Mouse (Mus musculus) midbrain, embryonic 14.5 days (tissue): ENCODE results near the gene Ddx17. TPM values are rescaled to one million over a fixed set of nuclear protein-coding genes. Genes with fewer than 3 reads are reported as not detected.

Experiments used
- ATAC-seq: fragments of 200-750 bp; cut with Nextera tagmentation; 2 replicates; pipeline ENCODE4 v1.8.0; 2017; ENCODE audit warnings: moderate number of reproducible peaks, moderate library complexity; ENCODE audit not compliant: low FRiP score, low TSS enrichment
- DNase-seq: peaks from one replicate; pipeline ENCODE4 v3.0.0-alpha.2; 2015
- H3K27ac ChIP-seq: fragments of 300-500 bp; sonication (generic); replicated peaks from 2 replicates; pipeline ENCODE4 v1.5.1; 2014; ENCODE audit warnings: mild to moderate bottlenecking, low read depth, low read length, moderate library complexity
- H3K27me3 ChIP-seq: fragments of 300-500 bp; sonication (generic); 2 replicates; pipeline ENCODE4 v1.6.1; 2014; ENCODE audit warnings: low read length, control low read depth, mixed read lengths; ENCODE audit not compliant: control insufficient read depth, insufficient read depth
- H3K36me3 ChIP-seq: fragments of 300-500 bp; sonication (generic); 2 replicates; pipeline ENCODE4 v1.6.1; 2014; ENCODE audit warnings: low read length, control low read depth; ENCODE audit not compliant: control insufficient read depth, insufficient read depth
- H3K4me1 ChIP-seq: fragments of 300-500 bp; sonication (generic); 2 replicates; pipeline ENCODE4 v1.6.1; 2014; ENCODE audit warnings: mild to moderate bottlenecking, antibody characterized with exemption, low read length, control low read depth; ENCODE audit not compliant: control insufficient read depth, insufficient read depth
- H3K4me2 ChIP-seq: fragments of 300-500 bp; sonication (generic); 2 replicates; pipeline ENCODE4 v1.6.1; 2014; ENCODE audit warnings: mild to moderate bottlenecking, low read length, moderate library complexity
- H3K4me3 ChIP-seq: fragments of 300-500 bp; sonication (generic); replicated peaks from 2 replicates; pipeline ENCODE4 v1.5.1; 2014; ENCODE audit warnings: low read depth, low read length
- H3K9ac ChIP-seq: fragments of 300-500 bp; sonication (generic); replicated peaks from 2 replicates; pipeline ENCODE4 v1.6.1; 2014; ENCODE audit warnings: mild to moderate bottlenecking, low read length, moderate library complexity
- H3K9me3 ChIP-seq: fragments of 300-500 bp; sonication (generic); 2 replicates; pipeline ENCODE4 v1.6.1; 2016; ENCODE audit warnings: low read length, control low read depth, mixed read lengths; ENCODE audit not compliant: control insufficient read depth
- WGBS: fragments of 180-500 bp; shearing (Covaris S2); extraction: QIAGEN DNeasy Blood & Tissue Kit; methylation state at CpG from one replicate; pipeline ENCODE4 v1.1.7; 2014; 5-methylcytosine and 5-hydroxymethylcytosine counted together
- polyA plus RNA-seq: library from polyadenylated mRNA; unstranded; fragments of >200 nt; fragmentation: Nextera tagmentation; extraction: Ambion mirVana; gene quantifications from 2 replicates; pipeline ENCODE4 v1.2.1, GENCODE M21; 2014

Ddx17 gene
- polyA plus RNA-seq, 1 experiment from 2014 or later: 115 TPM

DNA sequence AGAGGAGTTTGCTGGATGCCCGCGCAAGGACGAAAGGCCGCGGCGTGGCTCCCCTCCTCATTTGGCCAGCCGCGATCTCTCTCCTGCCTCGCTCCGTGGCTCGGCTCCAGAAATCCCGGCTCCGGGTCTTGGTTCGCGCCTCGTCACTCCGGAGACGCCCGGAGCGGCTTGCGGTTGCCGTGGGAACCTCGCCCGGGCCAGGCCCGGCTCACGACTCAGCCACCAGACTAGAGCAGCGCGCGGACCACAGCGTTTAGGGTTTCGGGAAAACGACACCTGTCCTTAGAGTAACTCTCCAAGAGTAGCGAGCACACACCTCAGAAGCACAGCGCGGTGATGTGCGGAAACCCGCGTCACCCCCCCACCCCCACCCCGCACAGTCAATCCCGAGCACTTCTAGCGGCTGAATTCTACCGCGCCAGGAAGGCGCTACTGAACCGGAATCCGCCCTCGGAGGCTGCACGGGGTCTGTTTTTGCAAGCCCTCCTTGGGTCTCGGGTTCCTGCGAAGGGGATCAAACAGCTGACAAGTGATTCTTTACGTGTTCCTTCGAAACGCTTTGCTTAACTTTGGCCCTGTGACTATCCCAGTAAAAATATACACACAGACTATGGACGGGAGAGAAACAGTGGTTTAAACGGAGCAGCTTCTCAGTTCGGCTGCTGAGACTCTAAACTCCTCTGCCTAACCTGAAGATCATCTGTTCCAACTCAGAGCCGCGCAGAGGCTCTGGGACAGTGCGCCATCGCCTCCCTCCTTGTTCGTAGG is 34.8 kb downstream of the Ddx17 start:
- H3K27me3 ChIP-seq: peaks cover 79% of the 10 kb centered on the region
- 0 out of 2 replicates have a peak overlapping the region, but pooled peaks have one; percentile 16 for H3K9ac ChIP-seq
- DNase-seq (peak; percentile 95), ATAC-seq (peak; percentile 81)
- H3K36me3 ChIP-seq: no peaks in the 10 kb centered on the region
- H3K4me1 ChIP-seq: peaks cover 17% of the 10 kb centered on the region
- no peaks in the 10 kb centered on the region for H3K9me3 ChIP-seq
- peak overlapping the region; percentile 40 for H3K4me3 ChIP-seq
- WGBS: under 1% methylated on average over 61 of the region's 61 CpGs
- H3K27ac ChIP-seq: no peak overlapping the region
- peak overlapping the region; percentile 77 for H3K4me2 ChIP-seq

- no peak for DNase-seq
- 84% methylated on average over 7 of the region's 7 CpGs for WGBS
- Histone ChIP-seq H3K9me3 (no peaks in the 10 kb centered on the region), H3K36me3 (no peaks in the 10 kb centered on the region), H3K9ac (no peak overlapping the region), H3K4me1 (peaks cover 19% of the 10 kb centered on the region), H3K4me3 (no peak overlapping the region), H3K27ac (no peak overlapping the region), H3K4me2 (no peak overlapping the region), H3K27me3 (peaks cover 77% of the 10 kb centered on the region)
- ATAC-seq: no peak
Measured at GRCm38 (mm10) chr15:79510425-79510824, 36.1 kb downstream of the Ddx17 start.

GRCm38 (mm10) chr15:79509998-79510397 is 36.5 kb downstream of the Ddx17 start:
- no peaks in the 10 kb centered on the region for H3K36me3 ChIP-seq
- 30% methylated on average over 6 of the region's 6 CpGs for WGBS
- no peak overlapping the region for H3K27ac ChIP-seq
- no peak overlapping the region for H3K4me3 ChIP-seq
- peaks cover 23% of the 10 kb centered on the region for H3K4me1 ChIP-seq
- H3K9ac ChIP-seq: no peak overlapping the region
- DNase-seq: no peak
- H3K9me3 ChIP-seq: no peaks in the 10 kb centered on the region
- peaks cover 77% of the 10 kb centered on the region for H3K27me3 ChIP-seq
- H3K4me2 ChIP-seq: no peak overlapping the region
- no peak for ATAC-seq

- Histone ChIP-seq H3K9me3 (no peaks in the 10 kb centered on the region), H3K9ac (no peak overlapping the region), H3K4me3 (no peak overlapping the region), H3K27ac (no peak overlapping the region), H3K4me1 (peaks cover 28% of the 10 kb centered on the region), H3K4me2 (no peak overlapping the region), H3K27me3 (peaks cover 71% of the 10 kb centered on the region), H3K36me3 (no peaks in the 10 kb centered on the region)
- ATAC-seq (no peak), DNase-seq (no peak)
- 53% methylated on average over 31 of the region's 31 CpGs for WGBS
Measured at GRCm38 (mm10) chr15:79507055-79507828, 39.3 kb downstream of the Ddx17 start.

GRCm38 (mm10) chr15:79506460-79506859 is 40.1 kb downstream of the Ddx17 start:
- 42% methylated on average over 7 of the region's 7 CpGs for WGBS
- Histone ChIP-seq H3K27me3 (peaks cover 72% of the 10 kb centered on the region), H3K27ac (no peak overlapping the region), H3K9me3 (no peaks in the 10 kb centered on the region), H3K36me3 (no peaks in the 10 kb centered on the region), H3K4me2 (peak overlapping the region; percentile 99), H3K4me1 (peaks cover 23% of the 10 kb centered on the region), H3K9ac (no peak overlapping the region; the same call in 1 of the 2 replicates), H3K4me3 (no peak overlapping the region)
- DNase-seq (no peak), ATAC-seq (no peak)

GRCm38 (mm10) chr15:79505616-79506283 is 40.8 kb downstream of the Ddx17 start:
- ATAC-seq (peak; percentile 51), DNase-seq (peak; percentile 87)
- Histone ChIP-seq H3K27ac (no peak overlapping the region), H3K36me3 (no peaks in the 10 kb centered on the region), H3K9me3 (no peaks in the 10 kb centered on the region), H3K4me1 (peaks cover 18% of the 10 kb centered on the region), H3K4me2 (peak overlapping the region; percentile 99), H3K4me3 (peak overlapping the region; percentile 53), H3K9ac (peak overlapping the region; percentile 39), H3K27me3 (peaks cover 65% of the 10 kb centered on the region)
- under 1% methylated on average over 64 of the region's 71 CpGs for WGBS

- no peak for ATAC-seq
- WGBS: 2% methylated on average over 60 of the region's 60 CpGs
- Histone ChIP-seq H3K36me3 (no peaks in the 10 kb centered on the region), H3K27ac (no peak within 1 kb of the TSS), H3K4me1 (peaks cover 18% of the 10 kb centered on the region), H3K9ac (peak within 1 kb of the TSS; percentile 39), H3K27me3 (peaks cover 57% of the 10 kb centered on the region), H3K4me2 (peak within 1 kb of the TSS; percentile 99), H3K9me3 (no peaks in the 10 kb centered on the region), H3K4me3 (peak within 1 kb of the TSS; percentile 53)
- DNase-seq: no peak
Measured at GRCm38 (mm10) chr15:79504707-79505452, 41.7 kb downstream of the Ddx17 start, which contains the start of gene Kcnj4. Gene Kcnj4, minus strand, starts transcription at chr15:79505241.

DNA sequence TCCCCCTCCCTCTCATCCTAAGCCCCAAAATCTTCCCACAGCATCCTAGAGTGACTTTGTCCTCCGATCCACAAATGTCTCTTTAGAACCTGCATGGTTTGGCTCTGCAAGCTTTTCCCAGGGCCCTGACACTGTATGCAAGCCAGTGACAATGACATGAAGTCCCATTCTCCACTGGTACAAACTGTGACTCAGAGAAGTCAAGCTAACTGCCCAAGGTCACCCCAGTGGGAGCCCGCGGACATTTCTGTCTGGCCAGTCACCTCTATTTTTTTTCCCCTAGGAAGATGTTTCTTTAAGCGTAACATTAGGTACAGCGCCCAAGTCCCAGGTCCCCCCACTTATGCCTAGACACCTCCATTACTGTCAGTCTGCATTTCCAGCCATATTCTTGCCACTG is 43.1 kb downstream of the Ddx17 start:
- Histone ChIP-seq H3K9me3 (no peaks in the 10 kb centered on the region), H3K9ac (no peak overlapping the region), H3K4me1 (peaks cover 18% of the 10 kb centered on the region), H3K27ac (no peak overlapping the region), H3K4me2 (no peak overlapping the region), H3K27me3 (peaks cover 54% of the 10 kb centered on the region), H3K36me3 (no peaks in the 10 kb centered on the region), H3K4me3 (no peak overlapping the region)
- DNase-seq (no peak), ATAC-seq (no peak)
- WGBS: 68% methylated on average over 5 of the region's 5 CpGs
